Mouse (Mus musculus): Measurements from ENCODE around the gene Nsg1.

GRCm38 (mm10) chr5:38090581-38090980 is 69.1 kb downstream of the Nsg1 start:
- TF ChIP-seq CTCF (IDR thresholded peaks at IDR 0.05; ENCODE audit: insufficient read depth, low read depth, low read length): no peak
- no peak for TF ChIP-seq POLR2A (IDR thresholded peaks at IDR 0.05; ENCODE audit: insufficient read depth, low read depth, low read length)
